Mouse (Mus musculus): ENCODE data around the gene H13. TPM values are rescaled to one million over a fixed set of nuclear protein-coding genes. Genes with fewer than 3 reads are reported as not detected.

The H13 gene
- total and polyA plus RNA-seq, 2 experiments from 2014 or later = 166 to 177 TPM

GRCm38 (mm10) chr2:152709066-152709465 is 39.8 kb downstream of the H13 start:
- 91% methylated on average over 5 of the region's 5 CpGs for WGBS
- Histone ChIP-seq H3K27me3 (ENCODE audit: insufficient read depth, low read length) (no peaks in the 10 kb centered on the region), H3K9ac (no peak overlapping the region), H3K4me3 (ENCODE audit: low read depth, low read length) (no peak overlapping the region), H3K36me3 (ENCODE audit: insufficient read depth) (peaks cover 19% of the 10 kb centered on the region), H3K4me2 (ENCODE audit: low read depth) (no peak overlapping the region), H3K4me1 (ENCODE audit: insufficient read depth) (peaks cover 10% of the 10 kb centered on the region; the same call in 1 of the 2 replicates), H3K27ac (ENCODE audit: low read depth, low read length) (no peak overlapping the region), H3K9me3 (ENCODE audit: low read length) (no peaks in the 10 kb centered on the region)
- DNase-seq (no peak), ATAC-seq (no peak)
- TF ChIP-seq CTCF (IDR thresholded peaks at IDR 0.05; ENCODE audit: low read depth) = no peak

DNA sequence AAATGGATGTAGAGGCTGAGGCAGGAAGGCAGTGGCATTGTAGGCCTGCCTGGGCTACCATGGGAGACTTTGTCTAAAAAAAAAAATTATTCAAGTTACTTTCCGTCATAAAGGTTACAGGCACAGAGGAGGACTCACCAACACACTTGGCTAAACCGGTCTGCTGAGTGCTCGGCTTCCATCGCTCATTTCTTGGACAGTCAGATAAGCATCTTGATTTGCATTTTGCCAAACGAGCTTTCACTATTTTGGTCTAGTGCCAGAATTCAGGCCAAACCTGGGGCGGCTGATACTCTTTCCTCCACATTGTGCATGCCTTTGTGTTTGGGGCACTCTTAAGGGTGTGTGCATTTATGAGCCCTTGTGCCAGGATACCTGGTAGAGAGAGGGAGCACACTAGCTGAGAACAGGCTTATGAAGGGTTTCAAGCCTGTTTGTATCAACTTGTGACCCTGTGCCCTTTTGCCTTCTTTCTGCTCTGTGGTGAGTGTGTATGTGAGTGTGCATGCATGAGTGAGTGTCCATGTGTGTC is 47.0 kb downstream of the H13 start:
- Histone ChIP-seq H3K9ac (no peak overlapping the region), H3K4me1 (ENCODE audit: insufficient read depth) (no peaks in the 10 kb centered on the region), H3K4me3 (ENCODE audit: low read depth, low read length) (no peak overlapping the region), H3K36me3 (ENCODE audit: insufficient read depth) (no peaks in the 10 kb centered on the region), H3K9me3 (ENCODE audit: low read length) (no peaks in the 10 kb centered on the region), H3K4me2 (ENCODE audit: low read depth) (no peak overlapping the region), H3K27me3 (ENCODE audit: insufficient read depth, low read length) (no peaks in the 10 kb centered on the region), H3K27ac (ENCODE audit: low read depth, low read length) (no peak overlapping the region)
- TF ChIP-seq CTCF (IDR thresholded peaks at IDR 0.05; ENCODE audit: low read depth) = no peak
- WGBS = 33% methylated on average over 6 of the region's 6 CpGs
- ATAC-seq (no peak), DNase-seq (no peak)

DNA sequence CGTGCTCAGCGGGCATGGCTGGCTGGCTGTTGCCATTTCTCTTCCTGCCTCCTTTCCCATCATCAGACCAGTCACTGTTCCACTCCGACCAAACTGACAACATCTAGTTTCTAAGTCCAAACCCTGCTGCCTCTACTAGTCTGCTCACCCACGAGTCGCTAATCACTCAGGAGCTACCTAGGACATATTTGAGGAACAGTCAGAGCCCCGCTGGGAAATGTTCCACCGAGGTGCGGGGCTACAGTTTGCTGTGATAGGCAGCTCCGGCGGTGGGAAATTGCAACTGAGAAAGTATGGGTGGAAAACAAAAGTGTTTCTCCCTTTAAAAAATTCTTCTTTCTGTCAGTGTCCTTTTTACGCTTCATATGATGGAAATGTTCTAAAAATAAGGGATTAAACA is 48.4 kb downstream of the H13 start:
- H3K4me3 ChIP-seq (ENCODE audit: low read depth, low read length) = no peak overlapping the region
- H3K27me3 ChIP-seq (ENCODE audit: insufficient read depth, low read length) = no peaks in the 10 kb centered on the region
- whole genome bisulfite sequencing = 41% methylated on average over 11 of the region's 11 CpGs
- no peak overlapping the region for H3K27ac ChIP-seq (ENCODE audit: low read depth, low read length)
- H3K36me3 ChIP-seq (ENCODE audit: insufficient read depth) = no peaks in the 10 kb centered on the region
- no peak for DNase-seq
- ATAC-seq = no peak
- TF ChIP-seq CTCF (IDR thresholded peaks at IDR 0.05; ENCODE audit: low read depth) = no peak
- H3K4me1 ChIP-seq (ENCODE audit: insufficient read depth) = no peaks in the 10 kb centered on the region
- H3K9ac ChIP-seq = no peak overlapping the region
- H3K4me2 ChIP-seq (ENCODE audit: low read depth) = no peak overlapping the region
- H3K9me3 ChIP-seq (ENCODE audit: low read length) = no peaks in the 10 kb centered on the region

DNA sequence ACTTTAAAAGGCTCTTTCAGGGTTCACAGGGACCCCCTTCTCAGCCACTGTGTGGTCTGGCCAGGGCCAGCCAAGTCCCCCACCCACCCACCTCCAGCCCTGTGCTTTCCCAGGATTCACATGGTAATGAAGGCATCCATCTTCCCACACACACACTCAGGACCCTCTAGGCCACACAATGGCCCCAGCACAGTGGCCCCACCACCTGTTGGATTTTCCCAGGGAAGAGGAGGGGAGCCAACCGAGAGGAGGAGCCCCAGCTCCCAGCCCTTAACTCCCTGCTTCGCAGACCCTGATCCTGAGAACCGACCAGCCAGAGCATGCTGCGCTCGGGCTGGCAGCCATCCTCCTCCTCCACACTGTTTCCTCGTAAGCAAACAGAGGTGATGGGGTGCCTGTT is 48.8 kb downstream of the H13 start:
- H3K4me3 ChIP-seq (ENCODE audit: low read depth, low read length) = no peak overlapping the region
- no peaks in the 10 kb centered on the region for H3K9me3 ChIP-seq (ENCODE audit: low read length)
- H3K36me3 ChIP-seq (ENCODE audit: insufficient read depth) = no peaks in the 10 kb centered on the region
- no peaks in the 10 kb centered on the region for H3K27me3 ChIP-seq (ENCODE audit: insufficient read depth, low read length)
- ATAC-seq = 0 out of 2 replicates have a peak, but pooled peaks have one; percentile 23
- TF ChIP-seq CTCF (IDR thresholded peaks at IDR 0.05; ENCODE audit: low read depth) = no peak
- H3K4me2 ChIP-seq (ENCODE audit: low read depth) = no peak overlapping the region
- no peak overlapping the region for H3K27ac ChIP-seq (ENCODE audit: low read depth, low read length)
- H3K9ac ChIP-seq = no peak overlapping the region
- 10% methylated on average over 6 of the region's 6 CpGs for WGBS
- H3K4me1 ChIP-seq (ENCODE audit: insufficient read depth) = no peaks in the 10 kb centered on the region
- no peak for DNase-seq

GRCm38 (mm10) chr2:152723651-152724331 is 54.5 kb downstream of the H13 start:
- Histone ChIP-seq H3K4me3 (ENCODE audit: low read depth, low read length) (peak overlapping the region; percentile 19), H3K36me3 (ENCODE audit: insufficient read depth) (no peaks in the 10 kb centered on the region), H3K4me2 (ENCODE audit: low read depth) (peak overlapping the region; percentile 43), H3K9me3 (ENCODE audit: low read length) (no peaks in the 10 kb centered on the region), H3K9ac (peak overlapping the region; percentile 31), H3K27me3 (ENCODE audit: insufficient read depth, low read length) (no peaks in the 10 kb centered on the region), H3K27ac (ENCODE audit: low read depth, low read length) (no peak overlapping the region), H3K4me1 (ENCODE audit: insufficient read depth) (no peaks in the 10 kb centered on the region)
- no peak for DNase-seq
- WGBS = 4% methylated on average over 36 of the region's 37 CpGs
- peak; percentile 34 for ATAC-seq
- no peak for TF ChIP-seq CTCF (IDR thresholded peaks at IDR 0.05; ENCODE audit: low read depth)

DNA sequence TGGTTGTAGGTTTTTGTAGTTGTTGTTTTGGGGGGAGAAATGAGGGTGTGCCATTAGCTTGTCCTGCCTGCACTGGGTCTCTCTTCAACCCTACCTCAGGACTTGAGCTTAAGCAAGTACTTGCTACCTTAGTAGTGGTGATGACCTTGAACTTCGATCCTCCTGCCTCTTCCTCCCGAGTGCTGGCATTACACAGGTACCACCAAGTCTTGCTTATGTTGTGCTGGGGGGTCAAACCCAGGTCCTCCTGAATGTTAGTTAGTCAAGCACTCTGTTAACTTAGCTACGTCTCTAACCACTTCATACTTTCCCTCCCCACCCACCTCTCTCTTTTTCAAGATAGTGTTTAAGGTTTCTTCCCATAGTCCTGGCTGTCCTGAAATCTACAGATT is 55.1 kb downstream of the H13 start:
- H3K4me2 ChIP-seq (ENCODE audit: low read depth) = peak overlapping the region; percentile 43
- TF ChIP-seq CTCF (IDR thresholded peaks at IDR 0.05; ENCODE audit: low read depth) = no peak
- 79% methylated on average over 3 of the region's 3 CpGs for WGBS
- no peaks in the 10 kb centered on the region for H3K36me3 ChIP-seq (ENCODE audit: insufficient read depth)
- no peaks in the 10 kb centered on the region for H3K9me3 ChIP-seq (ENCODE audit: low read length)
- no peaks in the 10 kb centered on the region for H3K4me1 ChIP-seq (ENCODE audit: insufficient read depth)
- peak overlapping the region; percentile 19; the same call in 1 of the 2 replicates for H3K4me3 ChIP-seq (ENCODE audit: low read depth, low read length)
- DNase-seq (no peak), ATAC-seq (no peak)
- H3K27ac ChIP-seq (ENCODE audit: low read depth, low read length) = no peak overlapping the region
- H3K27me3 ChIP-seq (ENCODE audit: insufficient read depth, low read length) = no peaks in the 10 kb centered on the region
- no peak overlapping the region for H3K9ac ChIP-seq

DNA sequence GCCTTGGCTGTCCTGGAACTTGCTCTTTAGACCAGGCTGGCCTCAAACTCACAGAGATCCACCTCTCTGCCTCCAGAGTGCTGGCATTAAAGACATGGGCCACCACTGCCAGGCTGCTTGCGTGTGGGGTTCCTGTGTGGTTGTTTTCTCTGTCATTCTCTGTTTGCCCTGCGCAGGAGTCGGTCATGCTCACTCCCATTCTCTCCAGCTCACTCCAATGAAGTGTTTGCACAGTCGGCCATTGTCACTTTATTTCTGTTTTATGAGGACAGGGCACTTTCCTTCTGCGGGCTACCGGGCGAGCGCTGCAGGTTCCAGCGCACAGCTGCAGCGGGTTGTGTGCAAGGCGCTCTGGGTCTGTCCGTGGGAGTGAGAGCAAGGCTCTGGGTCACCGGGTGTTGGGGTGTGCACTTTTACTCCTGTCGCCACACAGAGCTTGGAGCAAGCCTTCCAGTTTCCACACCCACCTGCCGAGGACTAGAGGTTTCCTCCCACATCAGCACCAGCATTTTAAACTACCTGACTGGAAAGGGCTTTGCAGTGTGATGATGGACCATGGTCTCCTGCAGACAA is 56.0 kb downstream of the H13 start:
- ATAC-seq (no peak), DNase-seq (no peak)
- no peak overlapping the region for H3K27ac ChIP-seq (ENCODE audit: low read depth, low read length)
- 73% methylated on average over 15 of the region's 15 CpGs for WGBS
- TF ChIP-seq CTCF (IDR thresholded peaks at IDR 0.05; ENCODE audit: low read depth) = no peak
- H3K4me3 ChIP-seq (ENCODE audit: low read depth, low read length) = no peak overlapping the region
- H3K36me3 ChIP-seq (ENCODE audit: insufficient read depth) = no peaks in the 10 kb centered on the region
- no peak overlapping the region for H3K4me2 ChIP-seq (ENCODE audit: low read depth)
- no peak overlapping the region for H3K9ac ChIP-seq
- no peaks in the 10 kb centered on the region for H3K27me3 ChIP-seq (ENCODE audit: insufficient read depth, low read length)
- H3K4me1 ChIP-seq (ENCODE audit: insufficient read depth) = no peaks in the 10 kb centered on the region
- H3K9me3 ChIP-seq (ENCODE audit: low read length) = no peaks in the 10 kb centered on the region
